In genomic region chr10:45151137-45151536, GRCm38 (mm10) we compare ENCODE assay signal across 17 mouse cellular contexts. TPM values are rescaled to one million over a fixed set of nuclear protein-coding genes. Genes with fewer than 3 reads are reported as not detected.
A peak's percentile ranks its signal among the peaks of the same experiment; 100 is the strongest.
DNase-seq lines count a peak whose midpoint lies in the region; ATAC-seq and TF ChIP-seq lines count a peak whose summit lies in the region.
"Had no signal": no experiment of that assay in that cellular context is flagged by ENCODE, and none has a peak within 500 bp of the region (broad histone marks: within the 10 kb centered on the region; RNA-seq: fewer than 3 reads in every experiment).

No protein-coding gene starts in this region.

- no peak for TF ChIP-seq CTCF in hindbrain, postnatal 0 days (IDR thresholded peaks at IDR 0.05; ENCODE audit: low read depth)

- no peaks in the 10 kb centered on the region for H3K27me3 ChIP-seq in hindbrain, postnatal 0 days (ENCODE audit: insufficient read depth, low read length)
- H3K27me3 ChIP-seq: Patski had no signal

- H3K36me3 ChIP-seq in hindbrain, postnatal 0 days (ENCODE audit: insufficient read depth, low read length): peaks cover 37% of the 10 kb centered on the region

- ATAC-seq in hindbrain, postnatal 0 days: peak; percentile 50
- no peak for ATAC-seq in frontal cortex, adult (ENCODE audit: low TSS enrichment)
- ATAC-seq: CD4-positive, CD25-positive, alpha-beta regulatory T cell, adult 4 months; Patski had no signal

- intact Hi-C loops in left cerebral cortex, postnatal 4 days (cut with DNase I): no loop called here
- intact Hi-C loops in left cerebral cortex, postnatal 14 days (cut with DNase I): no loop called here

- H3K4me2 ChIP-seq in hindbrain, postnatal 0 days (ENCODE audit: low read depth, low read length): no peak overlapping the region
- H3K4me2 ChIP-seq: heart, embryonic 11.5 days had no signal

- H3K27ac ChIP-seq in hindbrain, postnatal 0 days: no peak overlapping the region
- H3K27ac ChIP-seq: gastrocnemius, adult 2 months had no signal

- no peak overlapping the region for H3K9ac ChIP-seq in hindbrain, postnatal 0 days (replicated peaks; ENCODE audit: low read length)

- no peak overlapping the region for H3K4me3 ChIP-seq in hindbrain, postnatal 0 days (ENCODE audit: low read length)
- H3K4me3 ChIP-seq: gastrocnemius, adult 2 months had no signal

- WGBS in hindbrain, postnatal 0 days: 44% methylated on average over 5 of the region's 5 CpGs

- H3K4me1 ChIP-seq in hindbrain, postnatal 0 days (ENCODE audit: insufficient read depth, low read length): peaks cover 6% of the 10 kb centered on the region; the same call in 1 of the 2 replicates

- H3K9me3 ChIP-seq in hindbrain, postnatal 0 days (ENCODE audit: low read length): no peaks in the 10 kb centered on the region

- DNase-seq in left cerebral cortex, postnatal 4 days: peak; percentile 29
- no peak for DNase-seq in left cerebral cortex, postnatal 14 days (ENCODE audit: low spot score in 2 of 2)
- peak; percentile 65 for DNase-seq in embryo, embryonic 10 days (ENCODE audit: low spot score)
- DNase-seq in hindbrain, postnatal 0 days (ENCODE audit: low spot score): peak; percentile 54
- peak; percentile 41 for DNase-seq in retina, embryonic 14.5 days (ENCODE audit: low spot score)
- no peak for DNase-seq in thymus, postnatal 0 days (ENCODE audit: low spot score)
- DNase-seq: adrenal gland, postnatal 10 days; cerebellum, postnatal 36 days; gastrocnemius, adult 2 months; lung, adult 2 months; thymus, postnatal 25 days had no signal

RNA-seq across cellular contexts. Expression of gene Popdc3, which starts 26.8 kb away (rescaled TPM):
- 1 to 10 TPM; 1.4 TPM for total RNA-seq in left cerebral cortex, postnatal 4 days (2021)
- total RNA-seq in left cerebral cortex, postnatal 14 days (2021): 1 to 10 TPM in 1 of 2 experiments, under 1 TPM in 1; 0.75 to 1.6 TPM
- total RNA-seq in hindbrain, postnatal 0 days (2014; rRNA removed): 1.2 and 2.0 TPM in 2 replicates
- polyA plus RNA-seq in hindbrain, postnatal 0 days (2015; fragmentation: Nextera tagmentation; extraction: Ambion mirVana): 2.7 and 2.9 TPM in 2 replicates
- polyA plus RNA-seq in thymus, postnatal 0 days (2015; fragmentation: Nextera tagmentation; extraction: Ambion mirVana): 0.17 TPM in 1 of 2 replicates, not detected in the other
- total RNA-seq: hematopoietic stem cell, adult 5-6 weeks; megakaryocyte progenitor cell, adult 5-6 weeks had no signal
- polyA plus RNA-seq: CD4-positive, CD25-positive, alpha-beta regulatory T cell, adult 4 months had no signal

Comparison
In these comparisons a context has a peak if more than half of its experiments do, and no peak if none do; other contexts are left out.
1. DNase-seq: peak in left cerebral cortex, postnatal 4 days (single experiment), embryo, embryonic 10 days (single experiment), hindbrain, postnatal 0 days (single experiment) and retina, embryonic 14.5 days (single experiment); none in left cerebral cortex, postnatal 14 days (0 of 2) and thymus, postnatal 0 days (single experiment).